Mouse (Mus musculus) embryo, embryonic 9.5 days (tissue): ENCODE measurements around the gene Brpf3.
"Not testable (repeated sequence)": the region's sequence is repeated elsewhere in the genome, so short reads cannot be mapped to it uniquely, and the experiment has no call there.

Source experiments
- DNase-seq: peaks from one replicate; pipeline ENCODE4 v3.0.0-alpha.2; 2017; ENCODE audit errors: extremely low spot score

The Brpf3 gene

GRCm38 (mm10) chr17:28827665-28828231, 26.9 kb downstream of the Brpf3 start:
- no peak for DNase-seq

- no peak for DNase-seq
Observed at GRCm38 (mm10) chr17:28829120-28829519, 28.2 kb downstream of the Brpf3 start.

GRCm38 (mm10) chr17:28831065-28831464, 30.2 kb downstream of the Brpf3 start:
- DNase-seq: no peak

- no peak for DNase-seq
Observed at GRCm38 (mm10) chr17:28832040-28832439, 31.1 kb downstream of the Brpf3 start.

- DNase-seq: no peak
Observed at GRCm38 (mm10) chr17:28832875-28833274, 32.0 kb downstream of the Brpf3 start.

GRCm38 (mm10) chr17:28834676-28835075, 33.8 kb downstream of the Brpf3 start:
- DNase-seq: no peak

- no peak for DNase-seq
Observed at GRCm38 (mm10) chr17:28837840-28838239, 37.0 kb downstream of the Brpf3 start.

GRCm38 (mm10) chr17:28841947-28842346, 41.1 kb downstream of the Brpf3 start:
- not testable (repeated sequence) for DNase-seq

- DNase-seq: no peak
Observed at GRCm38 (mm10) chr17:28843665-28844064, 42.8 kb downstream of the Brpf3 start.

GRCm38 (mm10) chr17:28846974-28847617, 46.2 kb downstream of the Brpf3 start:
- no peak for DNase-seq

- DNase-seq: no peak
Observed at GRCm38 (mm10) chr17:28850511-28850910, 49.6 kb downstream of the Brpf3 start.

- DNase-seq: no peak
Observed at GRCm38 (mm10) chr17:28854377-28854776, 53.5 kb downstream of the Brpf3 start.

GRCm38 (mm10) chr17:28855166-28855885, 54.4 kb downstream of the Brpf3 start:
- DNase-seq: no peak

GRCm38 (mm10) chr17:28856030-28856429, 55.1 kb downstream of the Brpf3 start:
- DNase-seq: no peak

- no peak for DNase-seq
Observed at GRCm38 (mm10) chr17:28858205-28858604, 57.3 kb downstream of the Brpf3 start, which contains the start of gene Pnpla1. Gene Pnpla1 (plus strand): TSS chr17:28858411.

- DNase-seq: no peak
Observed at GRCm38 (mm10) chr17:28863926-28864325, 63.0 kb downstream of the Brpf3 start.

GRCm38 (mm10) chr17:28864464-28864863, 63.6 kb downstream of the Brpf3 start:
- no peak for DNase-seq

GRCm38 (mm10) chr17:28866921-28867320, 66.0 kb downstream of the Brpf3 start:
- DNase-seq: no peak

- DNase-seq: no peak
Observed at GRCm38 (mm10) chr17:28867381-28867780, 66.5 kb downstream of the Brpf3 start.

- DNase-seq: no peak
Observed at GRCm38 (mm10) chr17:28869412-28870110, 68.7 kb downstream of the Brpf3 start.

GRCm38 (mm10) chr17:28870435-28870834, 69.5 kb downstream of the Brpf3 start:
- no peak for DNase-seq

- DNase-seq: no peak
Observed at GRCm38 (mm10) chr17:28871831-28872230, 70.9 kb downstream of the Brpf3 start.
